Mouse (Mus musculus) heart, postnatal 0 days (tissue): Measurements from ENCODE around the gene Gm39566. TPM values are rescaled to one million over a fixed set of nuclear protein-coding genes. Genes with fewer than 3 reads are reported as not detected.

ENCODE experiments used
- ATAC-seq: fragments of 200-750 bp; cut with Nextera tagmentation; 2 replicates; pipeline ENCODE4 v1.8.0; 2017; ENCODE audit warnings: low read depth, moderate number of reproducible peaks, moderate library complexity; ENCODE audit not compliant: insufficient read depth
- DNase-seq: peaks from one replicate; pipeline ENCODE4 v3.0.0-alpha.2; 2016; ENCODE audit warnings: low spot score
- H3K27ac ChIP-seq: fragments of 300-500 bp; sonication (generic); 2 replicates; pipeline ENCODE4 v1.5.1; 2014; ENCODE audit warnings: low read depth, mild to moderate bottlenecking
- H3K27me3 ChIP-seq: fragments of 300-500 bp; sonication (generic); 2 replicates; pipeline ENCODE4 v1.6.1; 2014; ENCODE audit warnings: low read length, mixed read lengths; ENCODE audit not compliant: control insufficient read depth, insufficient read depth
- H3K36me3 ChIP-seq: fragments of 300-500 bp; sonication (generic); replicated peaks from 2 replicates; pipeline ENCODE4 v1.6.1; 2014; ENCODE audit warnings: low read length, mixed read lengths; ENCODE audit not compliant: control insufficient read depth, insufficient read depth
- H3K4me1 ChIP-seq: fragments of 300-500 bp; sonication (generic); 2 replicates; pipeline ENCODE4 v1.6.1; 2014; ENCODE audit warnings: antibody characterized with exemption; ENCODE audit not compliant: control insufficient read depth, insufficient read depth
- H3K4me2 ChIP-seq: fragments of 300-500 bp; sonication (generic); 2 replicates; pipeline ENCODE4 v1.6.1; 2014; ENCODE audit warnings: low read depth, mild to moderate bottlenecking, low read length, moderate library complexity
- H3K4me3 ChIP-seq: fragments of 300-500 bp; sonication (generic); 2 replicates; pipeline ENCODE4 v1.5.1; 2014; ENCODE audit warnings: low read depth, low read length
- H3K9ac ChIP-seq: fragments of 300-500 bp; sonication (generic); replicated peaks from 2 replicates; pipeline ENCODE4 v1.6.1; 2014; ENCODE audit warnings: low read depth, low read length, mixed read lengths
- H3K9me3 ChIP-seq: fragments of 300-500 bp; sonication (generic); replicated peaks from 2 replicates; pipeline ENCODE4 v1.6.1; 2016; ENCODE audit warnings: low read length; ENCODE audit not compliant: control insufficient read depth
- CTCF ChIP-seq: IDR thresholded peaks from 2 replicates; pipeline ENCODE4 v1.5.1; 2016; ENCODE audit warnings: antibody characterized with exemption, control low read depth, low read depth
- EP300 ChIP-seq: IDR thresholded peaks from 2 replicates; pipeline ENCODE4 v1.6.1; 2016; ENCODE audit warnings: antibody characterized with exemption, low read depth
- WGBS: fragments of 180-500 bp; shearing (Covaris S2); extraction: QIAGEN DNeasy Blood & Tissue Kit; methylation state at CpG from one replicate; pipeline ENCODE4 v1.1.7; 2014; 5-methylcytosine and 5-hydroxymethylcytosine counted together
- polyA plus RNA-seq: library from polyadenylated mRNA; unstranded; fragments of >200 nt; fragmentation: Nextera tagmentation; extraction: Ambion mirVana; gene quantifications from 2 replicates; pipeline ENCODE4 v1.2.1, GENCODE M21; 2015
- total RNA-seq: library from RNA; depleted of rRNA; stranded (reverse); fragments of >200 nt; gene quantifications from 2 replicates; pipeline ENCODE4 v1.2.3, GENCODE M21; 2014; ENCODE audit warnings: low replicate concordance

Gene Gm39566
- total and polyA plus RNA-seq, 2 experiments from 2014 or later = not detected

GRCm38 (mm10) chr11:69810280-69810679, 4.8 kb downstream of the Gm39566 start:
- Histone ChIP-seq H3K36me3 (no peaks in the 10 kb centered on the region), H3K27me3 (0 out of 2 replicates have a peak, but pooled peaks cover 2% of the 10 kb centered on the region), H3K9ac (no peak overlapping the region), H3K9me3 (no peaks in the 10 kb centered on the region), H3K4me3 (no peak overlapping the region), H3K4me2 (no peak overlapping the region), H3K27ac (no peak overlapping the region), H3K4me1 (no peaks in the 10 kb centered on the region)
- DNase-seq (no peak), ATAC-seq (no peak)
- TF ChIP-seq CTCF = no peak
- TF ChIP-seq EP300 = no peak

GRCm38 (mm10) chr11:69807641-69808040, 7.5 kb downstream of the Gm39566 start:
- Histone ChIP-seq H3K4me2 (no peak overlapping the region), H3K27ac (no peak overlapping the region), H3K4me1 (peaks cover 11% of the 10 kb centered on the region), H3K27me3 (peaks cover 10% of the 10 kb centered on the region; the same call in 1 of the 2 replicates), H3K9me3 (no peaks in the 10 kb centered on the region), H3K36me3 (no peaks in the 10 kb centered on the region), H3K9ac (no peak overlapping the region), H3K4me3 (no peak overlapping the region)
- 66% methylated on average over 2 of the region's 2 CpGs for WGBS
- ATAC-seq (no peak), DNase-seq (no peak)
- TF ChIP-seq CTCF (no peak), EP300 (no peak)

- no peak overlapping the region for H3K4me2 ChIP-seq
- ATAC-seq (no peak), DNase-seq (no peak)
- H3K4me3 ChIP-seq = no peak overlapping the region
- no peaks in the 10 kb centered on the region for H3K36me3 ChIP-seq
- 81% methylated on average over 4 of the region's 4 CpGs for WGBS
- H3K27me3 ChIP-seq = peaks cover 22% of the 10 kb centered on the region
- H3K27ac ChIP-seq = no peak overlapping the region
- no peaks in the 10 kb centered on the region for H3K9me3 ChIP-seq
- peaks cover 21% of the 10 kb centered on the region for H3K4me1 ChIP-seq
- no peak overlapping the region for H3K9ac ChIP-seq
- 0 out of 2 replicates have a peak, but pooled peaks have one; percentile 13 for TF ChIP-seq CTCF
- TF ChIP-seq EP300 = no peak
Observed at GRCm38 (mm10) chr11:69806378-69806777, 8.7 kb downstream of the Gm39566 start.

- Histone ChIP-seq H3K4me3 (peak within 1 kb of the TSS; percentile 57), H3K4me1 (peaks cover 33% of the 10 kb centered on the region), H3K27me3 (peaks cover 24% of the 10 kb centered on the region), H3K9me3 (no peaks in the 10 kb centered on the region), H3K27ac (no peak within 1 kb of the TSS), H3K36me3 (no peaks in the 10 kb centered on the region), H3K4me2 (peak within 1 kb of the TSS; percentile 84), H3K9ac (no peak within 1 kb of the TSS)
- ATAC-seq (no peak), DNase-seq (no peak)
- 22% methylated on average over 29 of the region's 29 CpGs for WGBS
- no peak for TF ChIP-seq CTCF
- no peak for TF ChIP-seq EP300
Observed at GRCm38 (mm10) chr11:69804972-69805909, 9.9 kb downstream of the Gm39566 start, which contains the start of gene Tmem102. TSS of gene Tmem102 (minus strand) at chr11:69805624.

GRCm38 (mm10) chr11:69804652-69804940, 10.5 kb downstream of the Gm39566 start:
- Histone ChIP-seq H3K36me3 (no peaks in the 10 kb centered on the region), H3K27me3 (peaks cover 24% of the 10 kb centered on the region), H3K4me2 (peak overlapping the region; percentile 84), H3K4me3 (peak overlapping the region; percentile 57), H3K9ac (no peak overlapping the region), H3K27ac (no peak overlapping the region), H3K9me3 (no peaks in the 10 kb centered on the region), H3K4me1 (peaks cover 39% of the 10 kb centered on the region)
- WGBS = 12% methylated on average over 12 of the region's 12 CpGs
- no peak for ATAC-seq
- DNase-seq = no peak
- TF ChIP-seq CTCF (no peak), EP300 (no peak)
